In the genomic region with DNA sequence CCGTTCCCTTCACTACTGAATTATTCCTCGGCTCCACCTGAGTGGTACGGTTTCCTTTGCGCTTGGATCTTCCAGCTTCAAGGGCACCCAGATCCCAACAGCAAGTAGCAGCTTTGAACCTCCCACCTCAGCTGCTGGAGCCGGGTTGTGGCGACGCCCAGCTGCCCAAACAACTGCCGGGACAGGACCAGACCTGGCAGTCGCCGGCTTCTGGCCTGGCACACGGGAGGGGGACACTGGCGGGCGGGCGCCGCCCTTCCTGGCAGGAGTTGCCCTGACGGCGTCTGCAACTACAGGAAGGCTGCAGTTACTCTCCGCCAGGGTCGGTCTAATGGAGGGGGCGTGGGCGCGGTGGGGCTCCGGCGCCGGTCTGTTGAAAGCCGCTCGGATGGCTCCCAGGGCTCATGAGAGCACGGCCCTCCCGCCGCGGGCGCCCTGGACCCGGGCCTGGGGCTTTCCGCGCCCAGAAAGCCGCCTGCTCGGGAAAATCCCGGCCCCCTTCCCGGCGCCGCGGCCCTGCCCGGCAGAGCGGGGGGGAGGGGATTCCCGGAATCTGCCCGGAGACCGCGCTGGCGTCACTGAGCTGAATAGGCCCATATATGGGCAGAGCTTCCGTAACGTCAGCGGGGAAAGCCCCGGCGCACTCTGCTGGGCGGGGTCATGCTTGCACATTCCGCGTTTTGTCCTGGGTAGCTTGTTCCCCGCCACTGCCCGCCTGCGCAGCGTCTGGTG, we compare ENCODE assay signal across 8 mouse cellular contexts. TPM values are rescaled to one million over a fixed set of nuclear protein-coding genes. Genes with fewer than 3 reads are reported as not detected.
DNase-seq lines count a peak whose midpoint lies in the region; ATAC-seq and TF ChIP-seq lines count a peak whose summit lies in the region.

No protein-coding gene starts in this region.

- peaks cover 9% of the 10 kb centered on the region for H3K4me1 ChIP-seq in brown adipose tissue, adult 24 weeks (ENCODE audit: control insufficient read depth, insufficient read depth, insufficient read length, low read length)
- H3K4me1 ChIP-seq in heart, embryonic 13.5 days, result peaks cover 63% of the 10 kb centered on the region
- peaks cover 22% of the 10 kb centered on the region for H3K4me1 ChIP-seq in kidney, postnatal 0 days (replicated peaks; ENCODE audit: insufficient read depth, low read length)
- peaks cover 66% of the 10 kb centered on the region for H3K4me1 ChIP-seq in liver, embryonic 11.5 days (replicated peaks; ENCODE audit: control insufficient read depth, insufficient read depth, low read length)

- peak; percentile 86 for TF ChIP-seq POLR2A in myocyte (IDR thresholded peaks at IDR 0.05; ENCODE audit: insufficient read length, low read depth)

- H3K79me2 ChIP-seq in myocyte (ENCODE audit: control insufficient read depth, insufficient read depth), result peaks cover 18% of the 10 kb centered on the region

- no peaks in the 10 kb centered on the region for H3K9me3 ChIP-seq in heart, embryonic 13.5 days
- no peaks in the 10 kb centered on the region for H3K9me3 ChIP-seq in kidney, postnatal 0 days (replicated peaks; ENCODE audit: low read length)
- no peaks in the 10 kb centered on the region for H3K9me3 ChIP-seq in liver, embryonic 11.5 days (ENCODE audit: control insufficient read depth, low read length)

- peak overlapping the region; percentile 83 for H3K4me3 ChIP-seq in brown adipose tissue, adult 24 weeks (ENCODE audit: insufficient read depth, low read depth, low read length)
- peak overlapping the region; percentile 73 for H3K4me3 ChIP-seq in heart, embryonic 13.5 days
- peak overlapping the region; percentile 69 for H3K4me3 ChIP-seq in kidney, postnatal 0 days (replicated peaks; ENCODE audit: low read depth, low read length)
- peak overlapping the region; percentile 78 for H3K4me3 ChIP-seq in liver, embryonic 11.5 days (ENCODE audit: low read depth, low read length)
- peak overlapping the region; percentile 92 for H3K4me3 ChIP-seq in myocyte

- peak overlapping the region; percentile 64 for H3ac ChIP-seq in myocyte (ENCODE audit: control insufficient read depth, insufficient read length)

- under 1% methylated on average over 58 of the region's 61 CpGs for WGBS in heart, embryonic 13.5 days
- WGBS in kidney, postnatal 0 days, result under 1% methylated on average over 61 of the region's 61 CpGs
- under 1% methylated on average over 59 of the region's 61 CpGs for WGBS in liver, embryonic 11.5 days

- ATAC-seq in erythroid progenitor cell, adult 5-6 weeks (replicated peaks; ENCODE audit: low FRiP score, poor library complexity, severe bottlenecking), result peak; percentile 67
- ATAC-seq in heart, embryonic 13.5 days (ENCODE audit: extremely low read depth, insufficient number of reproducible peaks, low FRiP score, low TSS enrichment), result peak; percentile 75
- ATAC-seq in kidney, postnatal 0 days (replicated peaks; ENCODE audit: low FRiP score, low read depth), result peak; percentile 67
- ATAC-seq in liver, embryonic 11.5 days (replicated peaks; ENCODE audit: low FRiP score), result peak; percentile 79

- H3K27ac ChIP-seq in brown adipose tissue, adult 24 weeks (replicated peaks; ENCODE audit: low read depth, low read length), result peak overlapping the region; percentile 92
- peak overlapping the region; percentile 90 for H3K27ac ChIP-seq in heart, embryonic 13.5 days (replicated peaks)
- peak overlapping the region; percentile 96 for H3K27ac ChIP-seq in kidney, postnatal 0 days
- H3K27ac ChIP-seq in liver, embryonic 11.5 days (ENCODE audit: low read depth, low read length), result peak overlapping the region; percentile 96

- peak; percentile 96 for DNase-seq in CD4-positive helper T cell, adult 2 months (ENCODE audit: low read depth, low spot score)
- DNase-seq in kidney, postnatal 0 days (ENCODE audit: low spot score), result peak; percentile 96
- DNase-seq in liver, embryonic 11.5 days (ENCODE audit: low spot score), result peak; percentile 92
- peak; percentile 97 for DNase-seq in splenic B cell, adult 2 months (ENCODE audit: low read depth, low spot score)

- peak overlapping the region; percentile 99 for H3K4me2 ChIP-seq in heart, embryonic 13.5 days
- peak overlapping the region; percentile 98 for H3K4me2 ChIP-seq in kidney, postnatal 0 days (ENCODE audit: low read length)
- H3K4me2 ChIP-seq in liver, embryonic 11.5 days, result peak overlapping the region; percentile 99
- peak overlapping the region; percentile 99 for H3K4me2 ChIP-seq in myocyte (ENCODE audit: low read depth)

- H3K27me3 ChIP-seq in heart, embryonic 13.5 days (replicated peaks), result no peaks in the 10 kb centered on the region
- no peaks in the 10 kb centered on the region for H3K27me3 ChIP-seq in kidney, postnatal 0 days (ENCODE audit: insufficient read depth, low read length)
- H3K27me3 ChIP-seq in liver, embryonic 11.5 days (replicated peaks; ENCODE audit: control insufficient read depth, insufficient read depth, low read length), result no peaks in the 10 kb centered on the region
- H3K27me3 ChIP-seq in myocyte (ENCODE audit: control insufficient read depth, insufficient read depth, insufficient read length), result no peaks in the 10 kb centered on the region
- no peaks in the 10 kb centered on the region for H3K27me3 ChIP-seq in splenic B cell, adult 2 months (ENCODE audit: control insufficient read depth, insufficient read depth, low read length, poor library complexity, severe bottlenecking)

- peaks cover 42% of the 10 kb centered on the region for H3K36me3 ChIP-seq in heart, embryonic 13.5 days
- peaks cover 16% of the 10 kb centered on the region for H3K36me3 ChIP-seq in kidney, postnatal 0 days (ENCODE audit: insufficient read depth, low read length)
- peaks cover 33% of the 10 kb centered on the region for H3K36me3 ChIP-seq in liver, embryonic 11.5 days (ENCODE audit: control insufficient read depth, insufficient read depth, low read length)
- H3K36me3 ChIP-seq in myocyte (ENCODE audit: control insufficient read depth, insufficient read depth), result peaks cover 7% of the 10 kb centered on the region
- H3K36me3 ChIP-seq in splenic B cell, adult 2 months (ENCODE audit: control insufficient read depth, insufficient read depth, low read length, poor library complexity, severe bottlenecking), result no peaks in the 10 kb centered on the region

- TF ChIP-seq CTCF in kidney, postnatal 0 days (IDR thresholded peaks at IDR 0.05; ENCODE audit: low read depth), result no peak

- peak overlapping the region; percentile 88 for H3K9ac ChIP-seq in heart, embryonic 13.5 days
- peak overlapping the region; percentile 86 for H3K9ac ChIP-seq in kidney, postnatal 0 days (ENCODE audit: low read depth, low read length)
- H3K9ac ChIP-seq in liver, embryonic 11.5 days (ENCODE audit: low read depth, low read length), result peak overlapping the region; percentile 86

RNA-seq across cellular contexts. Expression of gene Junb, which starts 2.3 kb away (rescaled TPM):
- polyA plus RNA-seq in brown adipose tissue, adult 24 weeks (2012; ENCODE audit: insufficient read depth, insufficient read length, missing spikeins), result 15.4 and 47.7 TPM in 2 replicates
- total RNA-seq in erythroid progenitor cell, adult 5-6 weeks (2015; ENCODE audit: low replicate concordance), result 8.0 and 12.3 TPM in 2 replicates
- 10.4 and 15.1 TPM in 2 replicates for total RNA-seq in erythroid progenitor cell, adult 5-6 weeks (2017; ENCODE audit: low replicate concordance)
- polyA plus RNA-seq in heart, embryonic 13.5 days (2015; fragmentation: Nextera tagmentation; extraction: Ambion mirVana), result 12.8 and 12.9 TPM in 2 replicates
- 22.7 and 27.7 TPM in 2 replicates for polyA plus RNA-seq in kidney, postnatal 0 days (2015; fragmentation: Nextera tagmentation; extraction: Ambion mirVana)
- 21.1 and 23.2 TPM in 2 replicates for polyA plus RNA-seq in liver, embryonic 11.5 days (2014; fragmentation: Nextera tagmentation; extraction: Ambion mirVana)
- polyA plus RNA-seq in myocyte (2012; fragmentation: generic; extraction: Trizol), result 140 TPM

RNA-seq across cellular contexts. Expression of gene Rnaseh2a, which starts 6.6 kb away (rescaled TPM):
- polyA plus RNA-seq in brown adipose tissue, adult 24 weeks (2012; ENCODE audit: insufficient read depth, insufficient read length, missing spikeins), result 26.6 and 28.5 TPM in 2 replicates
- 82.6 and 141 TPM in 2 replicates for total RNA-seq in erythroid progenitor cell, adult 5-6 weeks (2015; ENCODE audit: low replicate concordance)
- 63.3 and 93.8 TPM in 2 replicates for total RNA-seq in erythroid progenitor cell, adult 5-6 weeks (2017; ENCODE audit: low replicate concordance)
- 82.8 and 83.4 TPM in 2 replicates for polyA plus RNA-seq in heart, embryonic 13.5 days (2015; fragmentation: Nextera tagmentation; extraction: Ambion mirVana)
- polyA plus RNA-seq in kidney, postnatal 0 days (2015; fragmentation: Nextera tagmentation; extraction: Ambion mirVana), result 101 and 103 TPM in 2 replicates
- 195 and 197 TPM in 2 replicates for polyA plus RNA-seq in liver, embryonic 11.5 days (2014; fragmentation: Nextera tagmentation; extraction: Ambion mirVana)
- 74.1 TPM for polyA plus RNA-seq in myocyte (2012; fragmentation: generic; extraction: Trizol)

RNA-seq across cellular contexts. Expression of gene Prdx2, which starts 6.8 kb away (rescaled TPM):
- 387 and 425 TPM in 2 replicates for polyA plus RNA-seq in brown adipose tissue, adult 24 weeks (2012; ENCODE audit: insufficient read depth, insufficient read length, missing spikeins)
- 2,168 and 2,598 TPM in 2 replicates for total RNA-seq in erythroid progenitor cell, adult 5-6 weeks (2015; ENCODE audit: low replicate concordance)
- 2,812 and 2,913 TPM in 2 replicates for total RNA-seq in erythroid progenitor cell, adult 5-6 weeks (2017; ENCODE audit: low replicate concordance)
- 733 and 747 TPM in 2 replicates for polyA plus RNA-seq in heart, embryonic 13.5 days (2015; fragmentation: Nextera tagmentation; extraction: Ambion mirVana)
- 729 and 747 TPM in 2 replicates for polyA plus RNA-seq in kidney, postnatal 0 days (2015; fragmentation: Nextera tagmentation; extraction: Ambion mirVana)
- 1,398 and 1,409 TPM in 2 replicates for polyA plus RNA-seq in liver, embryonic 11.5 days (2014; fragmentation: Nextera tagmentation; extraction: Ambion mirVana)
- polyA plus RNA-seq in myocyte (2012; fragmentation: generic; extraction: Trizol), result 432 TPM

RNA-seq across cellular contexts. Expression of gene Gm49661, which starts 7.0 kb away (rescaled TPM):
- polyA plus RNA-seq in brown adipose tissue, adult 24 weeks (2012; ENCODE audit: insufficient read depth, insufficient read length, missing spikeins), result not detected in 2 replicates
- total RNA-seq in erythroid progenitor cell, adult 5-6 weeks (2015; ENCODE audit: low replicate concordance), result not detected in 2 replicates
- not detected in 2 replicates for total RNA-seq in erythroid progenitor cell, adult 5-6 weeks (2017; ENCODE audit: low replicate concordance)
- polyA plus RNA-seq in heart, embryonic 13.5 days (2015; fragmentation: Nextera tagmentation; extraction: Ambion mirVana), result not detected in 2 replicates
- not detected in 2 replicates for polyA plus RNA-seq in kidney, postnatal 0 days (2015; fragmentation: Nextera tagmentation; extraction: Ambion mirVana)
- not detected in 2 replicates for polyA plus RNA-seq in liver, embryonic 11.5 days (2014; fragmentation: Nextera tagmentation; extraction: Ambion mirVana)
- polyA plus RNA-seq in myocyte (2012; fragmentation: generic; extraction: Trizol), result not detected

RNA-seq across cellular contexts. Expression of gene Hook2, which starts 14.2 kb away (rescaled TPM):
- polyA plus RNA-seq in brown adipose tissue, adult 24 weeks (2012; ENCODE audit: insufficient read depth, insufficient read length, missing spikeins), result 1.1 and 1.6 TPM in 2 replicates
- total RNA-seq in erythroid progenitor cell, adult 5-6 weeks (2015; ENCODE audit: low replicate concordance), result 0.42 and 0.72 TPM in 2 replicates
- total RNA-seq in erythroid progenitor cell, adult 5-6 weeks (2017; ENCODE audit: low replicate concordance), result 2.6 and 4.6 TPM in 2 replicates
- 7.2 and 7.3 TPM in 2 replicates for polyA plus RNA-seq in heart, embryonic 13.5 days (2015; fragmentation: Nextera tagmentation; extraction: Ambion mirVana)
- polyA plus RNA-seq in kidney, postnatal 0 days (2015; fragmentation: Nextera tagmentation; extraction: Ambion mirVana), result 30.2 and 32.0 TPM in 2 replicates
- 15.5 and 16.7 TPM in 2 replicates for polyA plus RNA-seq in liver, embryonic 11.5 days (2014; fragmentation: Nextera tagmentation; extraction: Ambion mirVana)
- 9.3 TPM for polyA plus RNA-seq in myocyte (2012; fragmentation: generic; extraction: Trizol)

Comparison
In these comparisons a context has a peak if more than half of its experiments do, and no peak if none do; other contexts are left out.
1. Peak in every context shown above with its lines: DNase-seq, ATAC-seq, H3K4me3 ChIP-seq and H3K27ac ChIP-seq.